Mouse (Mus musculus) cerebellum, adult 11-12 months (tissue): ENCODE results near the gene Dbn1.

ENCODE experiments used
- DNase-seq: peaks from one replicate; pipeline ENCODE4 v3.0.0; 2022

The Dbn1 gene

GRCm38 (mm10) chr13:55475750-55476149 is 12.2 kb downstream of the Dbn1 start:
- no peak for DNase-seq

DNA sequence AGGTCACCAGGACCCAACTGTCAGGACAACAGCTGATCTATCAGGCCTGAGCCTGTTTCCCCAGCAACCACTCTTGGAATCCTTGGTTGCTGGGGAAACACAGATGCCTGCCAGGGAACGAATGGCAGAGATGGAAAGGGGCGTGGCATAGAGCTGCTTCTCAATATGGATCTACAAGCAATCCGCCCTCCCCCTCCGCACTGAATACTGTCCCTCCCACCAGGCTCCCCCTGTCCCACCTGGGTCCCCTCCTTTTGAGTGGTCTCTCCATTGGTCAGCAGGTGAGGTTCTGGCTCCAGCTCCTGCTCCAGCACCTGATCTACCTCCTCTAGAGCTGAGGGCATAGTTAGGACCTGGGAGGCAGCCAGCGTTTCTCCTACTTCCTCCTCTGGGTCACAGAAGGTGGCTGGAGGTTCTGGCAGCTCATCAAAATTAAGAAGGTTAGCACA is 13.3 kb downstream of the Dbn1 start:
- DNase-seq = peak; percentile 47

GRCm38 (mm10) chr13:55473961-55474360 is 13.9 kb downstream of the Dbn1 start:
- DNase-seq = no peak

- DNase-seq = no peak
Measured at GRCm38 (mm10) chr13:55473076-55473831, 14.7 kb downstream of the Dbn1 start.

DNA sequence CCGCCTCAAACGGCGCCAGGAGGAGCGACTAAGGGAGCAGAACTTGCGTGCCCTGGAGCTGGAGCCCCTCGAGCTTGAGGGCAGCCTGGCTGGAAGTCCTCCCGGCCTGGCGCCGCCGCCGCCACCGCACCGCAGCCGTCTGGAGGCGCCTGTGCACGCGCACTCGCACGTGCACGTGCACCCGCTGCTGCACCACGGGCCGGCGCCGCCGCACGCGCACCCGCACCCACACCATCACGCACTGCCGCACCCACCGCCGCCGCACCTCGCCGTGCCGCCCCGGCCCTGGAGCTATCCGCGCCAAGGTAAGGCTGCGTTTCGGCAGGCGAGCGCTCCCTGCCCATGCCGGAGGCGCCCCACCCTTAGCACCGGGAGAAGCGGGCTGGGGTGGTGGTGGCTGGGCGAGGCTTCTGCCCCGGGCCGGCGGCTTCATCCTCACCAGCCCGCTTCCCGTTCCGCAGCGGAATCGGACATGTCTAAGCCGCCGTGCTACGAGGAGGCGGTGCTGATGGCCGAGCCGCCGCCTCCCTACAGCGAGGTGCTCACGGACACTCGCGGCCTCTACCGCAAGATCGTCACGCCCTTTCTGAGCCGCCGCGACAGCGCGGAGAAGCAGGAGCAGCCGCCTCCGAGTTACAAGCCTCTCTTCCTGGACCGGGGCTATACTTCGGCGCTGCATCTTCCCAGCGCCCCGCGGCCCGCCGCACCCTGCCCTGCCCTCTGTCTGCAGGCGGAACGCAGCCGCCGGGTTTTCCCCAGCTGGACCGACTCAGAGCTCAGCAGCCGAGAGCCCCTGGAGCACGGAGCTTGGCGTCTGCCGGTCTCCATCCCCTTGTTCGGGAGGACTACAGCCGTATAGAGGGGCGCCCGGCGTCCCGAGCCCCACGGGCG is 15.5 kb downstream of the Dbn1 start:
- DNase-seq = peak; percentile 73

GRCm38 (mm10) chr13:55471819-55472131 is 16.1 kb downstream of the Dbn1 start:
- no peak for DNase-seq

- DNase-seq = peak; percentile 84
Measured at GRCm38 (mm10) chr13:55471156-55471818, 16.6 kb downstream of the Dbn1 start.

DNA sequence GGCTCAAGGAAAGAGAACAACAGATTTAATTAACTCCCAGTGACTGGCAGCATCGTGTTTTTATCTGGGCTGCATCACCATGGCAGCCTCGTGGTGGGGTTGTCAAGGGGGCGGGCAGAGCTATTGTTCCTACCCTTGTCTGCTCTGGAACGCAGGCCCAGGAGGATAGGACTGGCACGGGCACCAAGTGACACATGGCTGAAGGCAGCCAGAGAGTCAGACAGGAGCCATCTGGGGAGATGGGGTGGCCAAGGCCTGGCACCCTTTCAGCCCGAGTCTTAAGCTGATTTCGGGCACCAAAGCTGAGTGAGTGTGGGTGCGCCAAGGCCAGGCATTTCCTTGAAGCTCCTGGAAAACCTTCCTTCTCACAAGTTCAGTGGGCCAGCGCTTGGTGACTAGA is 17.5 kb downstream of the Dbn1 start:
- DNase-seq = peak; percentile 89

GRCm38 (mm10) chr13:55468851-55469560 is 18.9 kb downstream of the Dbn1 start:
- no peak for DNase-seq

DNA sequence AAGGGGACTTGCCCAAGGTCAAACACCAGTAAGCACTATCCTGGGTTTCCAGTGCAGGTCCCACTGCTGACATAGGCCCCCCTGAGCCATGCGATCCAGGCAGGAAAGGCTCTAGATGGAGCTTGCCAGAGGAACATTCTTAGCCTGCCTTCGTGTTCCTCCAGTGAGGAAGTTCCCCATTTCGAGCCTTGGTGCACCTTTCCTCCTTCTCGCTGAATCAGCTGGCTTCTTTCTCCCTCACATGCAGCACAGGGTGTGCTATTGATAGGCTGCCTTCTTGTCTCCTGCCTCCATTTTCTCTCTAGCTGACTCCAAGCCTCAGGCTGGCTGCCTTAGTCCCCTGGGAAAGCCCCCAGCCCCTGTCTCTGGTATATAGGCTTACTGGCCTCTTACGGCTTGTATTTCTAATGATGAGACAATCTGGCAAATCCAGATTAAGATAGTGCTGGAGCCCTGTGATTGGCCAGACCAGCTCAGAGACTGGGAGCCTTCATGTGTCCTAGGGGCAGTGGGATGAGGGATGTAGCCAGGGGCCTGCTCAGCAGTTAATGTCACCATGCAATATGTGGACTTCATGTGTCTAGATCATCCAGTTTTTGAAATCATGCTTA is 22.0 kb downstream of the Dbn1 start:
- no peak for DNase-seq

GRCm38 (mm10) chr13:55465184-55465583 is 22.7 kb downstream of the Dbn1 start:
- no peak for DNase-seq

- peak; percentile 59 for DNase-seq
Measured at GRCm38 (mm10) chr13:55464027-55464884, 23.7 kb downstream of the Dbn1 start, which contains the start of gene Prr7. TSS of gene Prr7 (plus strand) at chr13:55464267.

- DNase-seq = no peak
Measured at GRCm38 (mm10) chr13:55463399-55464026, 24.4 kb downstream of the Dbn1 start.

DNA sequence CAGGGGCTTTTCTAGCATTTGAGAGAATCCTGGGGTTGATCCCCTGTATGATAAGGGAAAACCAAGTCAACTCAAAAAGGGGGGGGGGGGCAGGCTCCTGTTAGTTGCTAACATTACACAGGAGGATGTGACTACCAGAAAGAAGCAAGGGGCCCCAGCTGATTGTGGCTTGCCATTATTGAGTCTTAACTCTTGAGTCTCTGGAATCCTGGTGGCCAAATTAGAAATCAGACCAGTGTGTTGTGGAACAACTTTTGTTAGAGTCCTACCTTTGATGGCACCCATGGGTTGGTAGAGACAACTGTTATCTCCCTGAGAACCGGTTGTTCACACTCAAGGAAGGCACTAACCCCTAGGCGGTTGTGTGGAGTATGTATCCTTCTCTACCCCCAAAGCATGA is 24.9 kb downstream of the Dbn1 start:
- no peak for DNase-seq

GRCm38 (mm10) chr13:55451785-55452549 is 35.9 kb downstream of the Dbn1 start:
- no peak for DNase-seq

- DNase-seq = no peak
Measured at GRCm38 (mm10) chr13:55451296-55451695, 36.6 kb downstream of the Dbn1 start.

DNA sequence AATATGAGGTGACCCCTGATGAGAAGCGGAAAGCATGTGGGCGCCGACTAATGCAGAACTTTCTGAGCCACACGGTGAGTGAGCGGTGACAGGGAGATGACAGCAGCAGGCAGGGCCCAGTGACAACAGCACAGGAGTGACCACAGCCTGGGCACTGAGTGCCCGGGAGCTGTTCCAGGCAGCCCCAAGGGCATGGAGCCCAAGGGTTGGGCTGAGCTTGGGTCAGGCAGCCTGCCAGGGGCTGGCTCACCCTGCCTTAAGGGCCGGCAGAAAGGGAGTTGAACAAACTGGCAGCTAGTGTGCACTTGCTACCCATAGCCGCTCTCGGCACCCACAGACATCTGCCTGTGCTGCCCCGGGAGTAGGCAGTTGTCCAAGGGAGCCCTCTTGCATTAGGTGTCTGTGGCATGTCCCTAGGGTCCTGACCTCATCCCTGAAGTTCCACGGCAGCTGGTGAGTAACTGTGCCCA is 37.4 kb downstream of the Dbn1 start:
- peak; percentile 58 for DNase-seq

DNA sequence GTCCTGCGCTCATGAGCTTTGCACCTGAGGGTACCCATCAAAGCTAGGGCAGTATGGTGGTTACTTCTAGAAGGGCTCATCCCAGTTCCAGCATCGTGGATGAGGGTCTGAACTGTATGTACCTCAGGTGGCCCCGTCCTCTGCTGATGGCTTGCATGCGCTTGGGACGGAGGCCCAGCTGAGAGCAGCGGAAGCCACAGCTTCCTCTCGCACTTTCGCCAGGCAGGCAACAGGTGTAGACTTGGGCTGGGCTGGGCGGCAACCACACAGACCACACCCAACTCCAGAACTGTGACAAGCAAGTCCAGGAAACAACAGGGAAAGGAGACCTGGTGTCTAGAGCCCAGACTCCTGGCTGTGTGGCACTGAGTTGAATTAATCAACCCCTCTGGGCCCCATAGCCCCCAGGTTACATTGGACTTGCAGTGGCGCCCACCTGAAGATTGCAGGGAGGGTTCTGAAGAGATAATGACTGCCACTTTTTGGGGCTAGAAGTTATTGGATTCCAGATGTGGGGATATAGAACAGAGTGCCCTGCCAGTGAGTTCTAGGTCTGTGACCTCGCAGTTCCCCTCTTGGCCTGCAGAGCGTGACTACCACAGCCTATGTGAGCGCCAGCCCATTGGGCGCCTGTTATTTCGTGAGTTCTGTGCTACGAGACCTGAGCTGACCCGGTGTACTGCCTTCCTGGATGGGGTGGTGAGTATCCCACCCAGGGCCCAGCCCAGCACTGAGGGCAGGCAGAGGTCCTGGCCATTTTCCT is 38.1 kb downstream of the Dbn1 start:
- no peak for DNase-seq

DNA sequence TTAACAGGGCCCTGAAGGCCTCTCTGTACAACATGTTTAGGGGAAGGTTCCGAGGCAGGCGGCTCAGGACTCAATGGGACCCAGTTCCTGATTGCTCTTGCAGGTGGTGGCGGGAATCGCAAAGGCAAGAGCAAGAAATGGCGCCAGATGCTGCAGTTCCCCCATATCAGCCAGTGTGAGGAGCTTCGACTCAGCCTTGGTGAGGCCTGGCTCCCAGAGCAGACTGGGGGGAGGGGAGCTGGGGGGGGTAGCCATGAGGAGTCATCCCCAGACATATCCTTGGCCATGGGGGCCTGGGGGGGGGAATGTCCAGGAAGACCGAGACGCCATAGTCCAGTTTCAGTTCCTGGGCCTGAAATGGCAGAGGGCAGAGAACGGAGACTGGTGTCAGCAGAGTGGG is 38.7 kb downstream of the Dbn1 start:
- DNase-seq = no peak
